11 mouse cellular contexts compared by ENCODE assay signal in genomic region chr1:46885231-46885630, GRCm38 (mm10). TPM values are rescaled to one million over a fixed set of nuclear protein-coding genes. Genes with fewer than 3 reads are reported as not detected.
DNase-seq lines count a peak whose midpoint lies in the region; ATAC-seq lines count a peak whose summit lies in the region.
"Had no signal": no experiment of that assay in that cellular context is flagged by ENCODE, and none has a peak within 500 bp of the region (broad histone marks: within the 10 kb centered on the region; RNA-seq: fewer than 3 reads in every experiment).

No protein-coding gene starts in this region.

- H3K9me3 ChIP-seq in kidney, embryonic 14.5 days (ENCODE audit: control insufficient read depth, low read length): no peaks in the 10 kb centered on the region
- H3K9me3 ChIP-seq in forebrain, embryonic 14.5 days (replicated peaks; ENCODE audit: control insufficient read depth, low read length): no peaks in the 10 kb centered on the region
- H3K9me3 ChIP-seq: G1E; neural tube, embryonic 12.5 days had no signal

- no peaks in the 10 kb centered on the region for H3K36me3 ChIP-seq in kidney, embryonic 14.5 days (ENCODE audit: control insufficient read depth, insufficient read depth, low read length)
- H3K36me3 ChIP-seq in forebrain, embryonic 14.5 days (ENCODE audit: control insufficient read depth, insufficient read depth, low read length): no peaks in the 10 kb centered on the region
- H3K36me3 ChIP-seq: G1E; neural tube, embryonic 12.5 days had no signal

- H3K4me1 ChIP-seq in kidney, embryonic 14.5 days (ENCODE audit: control insufficient read depth, insufficient read depth, low read length): 0 out of 2 replicates have a peak, but pooled peaks cover 2% of the 10 kb centered on the region
- no peaks in the 10 kb centered on the region for H3K4me1 ChIP-seq in forebrain, embryonic 14.5 days (ENCODE audit: control insufficient read depth, insufficient read depth, low read length)
- H3K4me1 ChIP-seq: neural tube, embryonic 12.5 days had no signal

- H3K27ac ChIP-seq in kidney, embryonic 14.5 days (ENCODE audit: low read depth, low read length): no peak overlapping the region
- no peak overlapping the region for H3K27ac ChIP-seq in forebrain, embryonic 14.5 days (ENCODE audit: low read depth, low read length)
- H3K27ac ChIP-seq: gastrocnemius, adult 2 months; neural tube, embryonic 12.5 days had no signal

- H3K4me2 ChIP-seq in kidney, embryonic 14.5 days (replicated peaks; ENCODE audit: low read depth, low read length): no peak overlapping the region
- H3K4me2 ChIP-seq in forebrain, embryonic 14.5 days (ENCODE audit: low read length): no peak overlapping the region
- H3K4me2 ChIP-seq: neural tube, embryonic 12.5 days had no signal

- no peaks in the 10 kb centered on the region for H3K27me3 ChIP-seq in kidney, embryonic 14.5 days (ENCODE audit: control insufficient read depth, insufficient read depth, low read length)
- H3K27me3 ChIP-seq in forebrain, embryonic 14.5 days (replicated peaks; ENCODE audit: control insufficient read depth, insufficient read depth, low read length): no peaks in the 10 kb centered on the region
- H3K27me3 ChIP-seq: neural tube, embryonic 12.5 days had no signal

- H3K4me3 ChIP-seq in kidney, embryonic 14.5 days (ENCODE audit: low read length): no peak overlapping the region
- no peak overlapping the region for H3K4me3 ChIP-seq in forebrain, embryonic 14.5 days (ENCODE audit: low read depth, low read length)
- H3K4me3 ChIP-seq: gastrocnemius, adult 2 months; neural tube, embryonic 12.5 days had no signal

- ATAC-seq in kidney, embryonic 14.5 days (ENCODE audit: low FRiP score, low TSS enrichment): 0 out of 2 replicates have a peak, but pooled peaks have one; percentile 30
- ATAC-seq in forebrain, embryonic 14.5 days: no peak

- no peak overlapping the region for H3K9ac ChIP-seq in kidney, embryonic 14.5 days (ENCODE audit: low read depth, low read length)
- H3K9ac ChIP-seq in forebrain, embryonic 14.5 days (ENCODE audit: low read length): no peak overlapping the region
- H3K9ac ChIP-seq: neural tube, embryonic 12.5 days had no signal

- WGBS in kidney, embryonic 14.5 days: 9% methylated on average over 3 of the region's 3 CpGs
- WGBS in forebrain, embryonic 14.5 days: 14% methylated on average over 3 of the region's 3 CpGs

- peak; percentile 19 for DNase-seq in lung, postnatal 25 days (ENCODE audit: low spot score)
- DNase-seq in lung, postnatal 36 days: no peak
- DNase-seq in embryo, embryonic 9.5 days (ENCODE audit: extremely low spot score): peak; percentile 39
- DNase-seq in yolk sac, embryonic 10.5 days (ENCODE audit: low spot score): peak; percentile 68
- no peak for DNase-seq in forebrain, embryonic 14.5 days (ENCODE audit: low spot score)
- no peak for DNase-seq in thymus, postnatal 4 days
- DNase-seq: gastrocnemius, adult 2 months; right cerebral cortex, postnatal 25 days had no signal

RNA-seq across cellular contexts. Expression of gene Slc39a10, which starts 7.4 kb away (rescaled TPM):
- 47.5 and 66.8 TPM in 2 replicates for polyA plus RNA-seq in kidney, embryonic 14.5 days (2014; fragmentation: Nextera tagmentation; extraction: Ambion mirVana)
- 66.1 and 86.8 TPM in 2 replicates for polyA plus RNA-seq in forebrain, embryonic 14.5 days (2014; fragmentation: Nextera tagmentation; extraction: Ambion mirVana)

Comparison
In these comparisons a context has a peak if more than half of its experiments do, and no peak if none do; other contexts are left out.
1. DNase-seq: peak in lung, postnatal 25 days (single experiment), embryo, embryonic 9.5 days (single experiment) and yolk sac, embryonic 10.5 days (single experiment); none in lung, postnatal 36 days (single experiment), forebrain, embryonic 14.5 days (single experiment) and thymus, postnatal 4 days (single experiment).